Mouse (Mus musculus): ENCODE results near the gene Cops9. TPM values are rescaled to one million over a fixed set of nuclear protein-coding genes. Genes with fewer than 3 reads are reported as not detected.

The Cops9 gene
- total RNA-seq, 2 experiments from 2014 or later = 178 to 180 TPM

DNA sequence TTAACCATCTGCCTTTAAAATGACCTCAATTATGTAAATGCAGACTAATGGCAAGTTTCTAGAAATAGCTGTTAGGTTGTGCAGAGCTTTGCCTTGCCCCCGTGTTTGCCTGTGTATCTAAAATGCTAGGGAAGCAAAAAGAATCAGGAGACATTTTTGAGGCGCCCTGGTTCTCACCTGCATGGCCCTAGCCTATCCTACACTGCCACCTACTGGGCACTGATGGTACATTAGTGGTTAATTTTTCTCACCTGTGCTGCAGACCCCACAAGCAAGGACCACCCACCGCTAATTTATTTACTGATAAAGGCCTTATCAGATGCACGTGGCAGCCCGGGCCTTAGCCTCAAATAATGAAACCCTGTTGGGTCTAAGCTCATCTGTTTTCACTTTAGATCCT is 30.8 kb downstream of the Cops9 start:
- peak; percentile 71 for ATAC-seq (ENCODE audit: poor library complexity, severe bottlenecking)

DNA sequence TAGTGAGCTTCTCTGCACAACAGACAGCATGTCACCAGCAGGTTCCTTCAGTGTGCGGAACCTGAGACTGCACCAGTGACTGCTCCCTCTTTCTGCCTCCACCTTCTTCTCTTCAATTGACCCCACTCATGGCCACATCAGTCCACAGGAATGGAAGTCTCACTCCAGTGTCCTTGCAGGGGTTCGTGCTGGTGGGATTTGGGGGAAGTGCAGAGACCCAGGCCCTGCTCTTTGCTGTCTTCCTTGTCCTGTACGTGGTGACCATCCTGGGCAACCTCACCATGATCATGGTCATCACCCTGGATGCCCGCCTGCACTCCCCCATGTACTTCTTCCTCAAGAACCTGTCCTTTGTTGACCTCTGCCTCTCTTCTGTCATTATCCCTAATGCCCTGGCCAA is 34.1 kb downstream of the Cops9 start:
- ATAC-seq (ENCODE audit: poor library complexity, severe bottlenecking) = no peak

GRCm38 (mm10) chr1:92605482-92605881 is 36.3 kb downstream of the Cops9 start, which contains the start of gene Olfr1410:
Gene Olfr1410, plus strand, starts transcription at chr1:92605782.
- ATAC-seq (ENCODE audit: poor library complexity, severe bottlenecking) = no peak

GRCm38 (mm10) chr1:92596019-92596418 is 45.8 kb downstream of the Cops9 start:
- no peak for ATAC-seq (ENCODE audit: poor library complexity, severe bottlenecking)

DNA sequence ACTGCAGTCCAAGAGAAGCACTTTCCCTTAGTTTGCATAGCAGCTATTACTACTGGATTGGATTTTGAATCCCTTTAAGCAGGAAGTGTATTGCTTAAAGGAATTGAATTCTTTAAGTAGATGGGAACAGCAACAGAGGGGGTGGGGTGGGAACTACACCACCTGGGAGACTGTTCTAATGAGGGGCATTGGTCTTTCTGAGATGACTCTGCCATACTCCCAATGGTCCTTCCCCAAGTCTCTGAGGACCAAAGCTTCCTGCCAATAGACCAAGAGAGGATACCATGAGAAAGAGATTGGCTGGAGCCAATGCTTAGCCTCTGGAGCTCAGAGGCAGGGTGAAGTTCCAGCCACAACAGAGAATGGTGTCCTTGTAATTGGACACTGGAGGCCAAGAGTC is 47.7 kb downstream of the Cops9 start, which contains the start of gene Olfr1411:
TSS of gene Olfr1411 (plus strand) at position 301 of the 400 bp plus-strand sequence.
- ATAC-seq (ENCODE audit: poor library complexity, severe bottlenecking) = no peak

Other genes starting within 250 kb of the Cops9 start
- 112 TPM in 2 replicates for gene Ndufa10, start 168.1 kb downstream of the Cops9 start, total RNA-seq (2015)
- gene Ndufa10, start 168.1 kb downstream of the Cops9 start, total RNA-seq (2017) = 72.1 and 76.6 TPM in 2 replicates
- gene Olfr1416, start 156.9 kb downstream of the Cops9 start, total RNA-seq (2015) = not detected in 2 replicates
- gene Olfr1416, start 156.9 kb downstream of the Cops9 start, total RNA-seq (2017) = not detected in 2 replicates
- gene Olfr1415, start 145.9 kb downstream of the Cops9 start, total RNA-seq (2015) = not detected in 2 replicates
- gene Olfr1415, start 145.9 kb downstream of the Cops9 start, total RNA-seq (2017) = not detected in 2 replicates
- not detected in 2 replicates for gene Olfr1414, start 123.3 kb downstream of the Cops9 start, total RNA-seq (2015)
- not detected in 2 replicates for gene Olfr1414, start 123.3 kb downstream of the Cops9 start, total RNA-seq (2017)
- not detected in 2 replicates for gene Olfr1413, start 70.7 kb downstream of the Cops9 start, total RNA-seq (2015)
- gene Olfr1413, start 70.7 kb downstream of the Cops9 start, total RNA-seq (2017) = not detected in 2 replicates
- gene Olfr1412, start 56.2 kb downstream of the Cops9 start, total RNA-seq (2015) = not detected in 2 replicates
- not detected in 2 replicates for gene Olfr1412, start 56.2 kb downstream of the Cops9 start, total RNA-seq (2017)
- gene Olfr1411, start 47.6 kb downstream of the Cops9 start, total RNA-seq (2015) = not detected in 2 replicates
- gene Olfr1411, start 47.6 kb downstream of the Cops9 start, total RNA-seq (2017) = not detected in 2 replicates
- gene Olfr1410, start 36.2 kb downstream of the Cops9 start, total RNA-seq (2015) = not detected in 2 replicates
- not detected in 2 replicates for gene Olfr1410, start 36.2 kb downstream of the Cops9 start, total RNA-seq (2017)
- not detected in 2 replicates for gene Olfr12, start 24.2 kb downstream of the Cops9 start, total RNA-seq (2015)
- gene Olfr12, start 24.2 kb downstream of the Cops9 start, total RNA-seq (2017) = not detected in 2 replicates
- gene Otos, start 6.9 kb upstream of the Cops9 start, total RNA-seq (2015) = 0.85 and 2.8 TPM in 2 replicates
- 0.53 and 1.8 TPM in 2 replicates for gene Otos, start 6.9 kb upstream of the Cops9 start, total RNA-seq (2017)
- 13.7 and 17.2 TPM in 2 replicates for gene Gpc1, start 189.7 kb upstream of the Cops9 start, total RNA-seq (2015)
- gene Gpc1, start 189.7 kb upstream of the Cops9 start, total RNA-seq (2017) = 19.9 and 20.4 TPM in 2 replicates